Mouse (Mus musculus): ENCODE measurements around the gene Adgrv1. TPM values are rescaled to one million over a fixed set of nuclear protein-coding genes. Genes with fewer than 3 reads are reported as not detected.
"Not testable (repeated sequence)": the region's sequence is repeated elsewhere in the genome, so short reads cannot be mapped to it uniquely, and the experiment has no call there.

Gene Adgrv1
- polyA plus RNA-seq, 1 experiment from 2014 or later, result 10.9 TPM

DNA sequence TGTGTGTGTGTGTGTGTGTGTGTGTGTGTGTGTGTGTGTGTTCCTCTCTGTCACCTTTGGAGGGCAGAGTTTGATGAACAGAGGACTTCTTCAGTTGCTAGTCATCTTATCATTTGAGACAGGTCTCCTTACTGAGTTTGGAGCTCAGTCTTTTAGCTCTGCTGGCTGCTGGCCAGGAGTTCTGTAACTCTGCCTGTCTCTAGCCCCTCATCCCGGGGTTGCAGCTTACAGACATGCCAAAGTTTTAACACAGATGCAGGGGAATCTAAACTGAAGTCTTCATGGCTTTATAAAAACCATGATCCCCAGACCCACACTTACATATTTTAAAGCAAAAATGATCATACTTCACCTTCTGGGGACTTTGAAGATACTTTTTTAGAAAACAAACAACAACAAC, 338.8 kb downstream of the Adgrv1 start:
- H3K27me3 ChIP-seq (replicated peaks; ENCODE audit: low read depth, poor library complexity, severe bottlenecking), result no peaks in the 10 kb centered on the region
- no peaks in the 10 kb centered on the region for H3K9me3 ChIP-seq
- H3K4me1 ChIP-seq, result no peaks in the 10 kb centered on the region
- DNase-seq (ENCODE audit: low spot score), result no peak
- 75% methylated on average over 1 of the region's 1 CpGs for WGBS
- no peaks in the 10 kb centered on the region for H3K36me3 ChIP-seq (replicated peaks)
- H3K4me3 ChIP-seq, result no peak overlapping the region
- H3K27ac ChIP-seq (replicated peaks), result no peak overlapping the region

DNA sequence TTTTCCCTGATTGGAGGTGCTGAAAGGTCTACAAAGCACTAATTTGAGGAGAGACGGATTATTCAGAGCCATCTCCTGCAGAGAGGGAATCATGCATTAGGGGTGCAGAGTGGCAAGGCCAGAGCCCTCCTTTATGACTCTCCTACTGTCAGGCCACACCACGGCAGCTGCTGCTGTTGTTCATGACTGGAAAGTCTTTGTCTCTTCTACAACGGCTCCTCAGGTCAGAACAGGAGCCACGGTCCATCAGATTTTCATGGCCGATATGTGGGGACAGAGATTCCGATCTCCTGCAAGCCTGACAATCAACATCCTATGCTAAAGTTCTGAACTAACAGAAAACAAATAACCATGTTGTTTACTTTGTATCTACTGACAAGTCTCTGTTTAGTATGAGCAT, 350.8 kb downstream of the Adgrv1 start:
- Histone ChIP-seq H3K4me1 (no peaks in the 10 kb centered on the region), H3K9me3 (no peaks in the 10 kb centered on the region), H3K4me3 (no peak overlapping the region), H3K36me3 (replicated peaks) (peaks cover 3% of the 10 kb centered on the region; the same call in 1 of the 2 replicates), H3K27ac (replicated peaks) (no peak overlapping the region), H3K27me3 (replicated peaks; ENCODE audit: low read depth, poor library complexity, severe bottlenecking) (no peaks in the 10 kb centered on the region)
- WGBS, result 75% methylated on average over 6 of the region's 6 CpGs
- DNase-seq (ENCODE audit: low spot score), result no peak

GRCm38 (mm10) chr13:81280650-81281229, 352.2 kb downstream of the Adgrv1 start:
- 94% methylated on average over 1 of the region's 1 CpGs for WGBS
- Histone ChIP-seq H3K36me3 (replicated peaks) (peaks cover 3% of the 10 kb centered on the region; the same call in 1 of the 2 replicates), H3K4me3 (no peak overlapping the region), H3K4me1 (no peaks in the 10 kb centered on the region), H3K27ac (replicated peaks) (no peak overlapping the region), H3K9me3 (no peaks in the 10 kb centered on the region), H3K27me3 (replicated peaks; ENCODE audit: low read depth, poor library complexity, severe bottlenecking) (no peaks in the 10 kb centered on the region)
- no peak for DNase-seq (ENCODE audit: low spot score)

DNA sequence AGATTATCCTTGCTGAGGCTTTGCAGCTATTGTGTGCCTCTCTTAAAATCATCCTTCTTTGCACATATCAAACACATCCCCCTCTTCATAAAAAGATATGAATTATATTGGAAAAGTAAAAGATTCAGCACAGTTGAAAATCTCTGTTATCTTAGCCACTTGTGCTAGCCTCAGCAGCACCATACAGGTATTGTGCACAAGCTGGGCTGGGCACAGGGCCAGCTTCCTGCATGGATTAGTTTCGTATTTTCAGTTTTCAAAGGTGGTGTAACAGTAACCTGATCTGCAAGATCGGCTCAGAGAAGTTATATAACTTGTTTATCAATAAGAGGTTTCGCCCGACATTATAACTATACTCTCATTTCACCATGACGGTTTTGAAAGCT, 353.6 kb downstream of the Adgrv1 start:
- Histone ChIP-seq H3K4me3 (no peak overlapping the region), H3K27me3 (replicated peaks; ENCODE audit: low read depth, poor library complexity, severe bottlenecking) (no peaks in the 10 kb centered on the region), H3K36me3 (replicated peaks) (peaks cover 3% of the 10 kb centered on the region; the same call in 1 of the 2 replicates), H3K4me1 (no peaks in the 10 kb centered on the region), H3K27ac (replicated peaks) (no peak overlapping the region), H3K9me3 (no peaks in the 10 kb centered on the region)
- no peak for DNase-seq (ENCODE audit: low spot score)
- WGBS, result 82% methylated on average over 5 of the region's 5 CpGs

GRCm38 (mm10) chr13:81278669-81279350, 354.1 kb downstream of the Adgrv1 start:
- no peaks in the 10 kb centered on the region for H3K4me1 ChIP-seq
- peaks cover 3% of the 10 kb centered on the region; the same call in 1 of the 2 replicates for H3K36me3 ChIP-seq (replicated peaks)
- H3K27me3 ChIP-seq (replicated peaks; ENCODE audit: low read depth, poor library complexity, severe bottlenecking), result no peaks in the 10 kb centered on the region
- no peak overlapping the region for H3K27ac ChIP-seq (replicated peaks)
- DNase-seq (ENCODE audit: low spot score), result no peak
- H3K4me3 ChIP-seq, result no peak overlapping the region
- WGBS, result 92% methylated on average over 2 of the region's 2 CpGs
- H3K9me3 ChIP-seq, result no peaks in the 10 kb centered on the region

- H3K27ac ChIP-seq (replicated peaks), result no peak overlapping the region
- no peak for DNase-seq (ENCODE audit: low spot score)
- no peaks in the 10 kb centered on the region for H3K27me3 ChIP-seq (replicated peaks; ENCODE audit: low read depth, poor library complexity, severe bottlenecking)
- no peaks in the 10 kb centered on the region for H3K36me3 ChIP-seq (replicated peaks)
- 89% methylated on average over 1 of the region's 1 CpGs for WGBS
- no peak overlapping the region for H3K4me3 ChIP-seq
- no peaks in the 10 kb centered on the region for H3K9me3 ChIP-seq
- no peaks in the 10 kb centered on the region for H3K4me1 ChIP-seq
These were observed 359.1 kb downstream of the Adgrv1 start for GRCm38 (mm10) chr13:81273837-81274236.

DNA sequence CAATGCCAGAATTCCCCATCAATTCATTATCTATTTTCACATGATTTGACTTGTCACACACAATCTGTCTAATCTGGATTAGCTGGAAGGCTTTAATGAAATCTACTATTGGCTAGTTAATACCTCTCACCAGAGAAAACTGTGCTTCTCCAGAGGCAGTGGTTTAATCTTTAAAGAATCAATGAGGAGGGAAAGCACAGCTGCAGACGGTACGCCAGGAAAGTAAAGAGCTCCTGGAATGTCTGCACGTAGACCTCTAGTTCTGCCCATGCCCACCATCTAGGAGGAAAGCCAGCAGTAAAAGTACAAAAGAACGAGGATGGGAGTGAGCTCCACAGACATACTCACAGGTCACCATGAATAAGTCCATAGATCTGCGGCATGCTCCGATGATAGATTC, 362.6 kb downstream of the Adgrv1 start:
- Histone ChIP-seq H3K36me3 (replicated peaks) (no peaks in the 10 kb centered on the region), H3K27me3 (replicated peaks; ENCODE audit: low read depth, poor library complexity, severe bottlenecking) (no peaks in the 10 kb centered on the region), H3K27ac (replicated peaks) (no peak overlapping the region), H3K4me3 (no peak overlapping the region), H3K9me3 (no peaks in the 10 kb centered on the region), H3K4me1 (no peaks in the 10 kb centered on the region)
- WGBS, result 83% methylated on average over 6 of the region's 6 CpGs
- no peak for DNase-seq (ENCODE audit: low spot score)

DNA sequence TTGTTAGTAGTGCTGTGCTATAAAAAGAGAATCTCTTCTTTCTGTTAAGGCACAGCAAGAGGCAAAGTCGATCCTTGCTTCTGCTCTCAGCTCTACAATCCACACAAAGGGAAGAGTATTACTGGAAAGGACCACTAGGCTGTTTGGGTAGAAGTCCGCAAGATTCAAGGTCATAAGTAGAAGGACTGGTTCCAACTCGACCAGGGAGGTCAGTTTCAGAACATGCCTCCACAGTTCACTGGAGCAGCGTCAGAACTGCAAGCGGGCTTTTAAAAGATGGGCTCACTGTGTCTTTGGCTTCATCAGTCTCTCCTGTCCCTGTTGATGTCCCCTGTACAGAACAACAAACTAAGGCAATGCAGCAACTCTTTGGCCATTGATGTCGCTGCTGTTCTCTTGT, 363.9 kb downstream of the Adgrv1 start:
- H3K27ac ChIP-seq (replicated peaks), result no peak overlapping the region
- H3K4me3 ChIP-seq, result no peak overlapping the region
- no peaks in the 10 kb centered on the region for H3K4me1 ChIP-seq
- 85% methylated on average over 6 of the region's 6 CpGs for WGBS
- no peaks in the 10 kb centered on the region for H3K36me3 ChIP-seq (replicated peaks)
- H3K27me3 ChIP-seq (replicated peaks; ENCODE audit: low read depth, poor library complexity, severe bottlenecking), result no peaks in the 10 kb centered on the region
- no peak for DNase-seq (ENCODE audit: low spot score)
- no peaks in the 10 kb centered on the region for H3K9me3 ChIP-seq

GRCm38 (mm10) chr13:81267489-81267888, 365.5 kb downstream of the Adgrv1 start:
- WGBS, result 69% methylated on average over 4 of the region's 4 CpGs
- DNase-seq (ENCODE audit: low spot score); H3K4me1 ChIP-seq; H3K27ac ChIP-seq (replicated peaks); H3K9me3 ChIP-seq; H3K4me3 ChIP-seq; H3K36me3 ChIP-seq (replicated peaks); H3K27me3 ChIP-seq (replicated peaks; ENCODE audit: low read depth, poor library complexity, severe bottlenecking): not testable (repeated sequence)

DNA sequence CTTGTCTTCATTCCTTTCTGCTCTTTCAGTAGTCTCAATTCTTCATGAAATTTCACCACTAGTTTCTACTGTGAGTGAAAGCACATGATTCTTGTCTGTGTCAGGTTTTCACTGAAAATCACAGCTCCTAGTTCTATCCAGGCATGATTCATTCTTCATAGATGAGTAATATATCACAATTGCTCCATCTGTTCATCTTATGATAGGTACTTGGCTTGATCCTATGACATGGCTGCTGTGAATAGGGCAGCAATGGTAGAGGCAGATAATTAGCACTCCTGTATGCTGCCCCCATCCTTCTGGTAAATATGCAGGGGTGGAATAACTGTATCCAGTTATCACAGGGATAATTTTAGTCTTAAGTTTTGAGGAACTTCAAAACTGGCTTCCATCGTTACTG, 368.5 kb downstream of the Adgrv1 start:
- no peaks in the 10 kb centered on the region for H3K4me1 ChIP-seq
- no peak for DNase-seq (ENCODE audit: low spot score)
- H3K9me3 ChIP-seq, result no peaks in the 10 kb centered on the region
- H3K4me3 ChIP-seq, result no peak overlapping the region
- WGBS, result 90% methylated on average over 1 of the region's 1 CpGs
- H3K27me3 ChIP-seq (replicated peaks; ENCODE audit: low read depth, poor library complexity, severe bottlenecking), result no peaks in the 10 kb centered on the region
- no peaks in the 10 kb centered on the region for H3K36me3 ChIP-seq (replicated peaks)
- H3K27ac ChIP-seq (replicated peaks), result no peak overlapping the region

DNA sequence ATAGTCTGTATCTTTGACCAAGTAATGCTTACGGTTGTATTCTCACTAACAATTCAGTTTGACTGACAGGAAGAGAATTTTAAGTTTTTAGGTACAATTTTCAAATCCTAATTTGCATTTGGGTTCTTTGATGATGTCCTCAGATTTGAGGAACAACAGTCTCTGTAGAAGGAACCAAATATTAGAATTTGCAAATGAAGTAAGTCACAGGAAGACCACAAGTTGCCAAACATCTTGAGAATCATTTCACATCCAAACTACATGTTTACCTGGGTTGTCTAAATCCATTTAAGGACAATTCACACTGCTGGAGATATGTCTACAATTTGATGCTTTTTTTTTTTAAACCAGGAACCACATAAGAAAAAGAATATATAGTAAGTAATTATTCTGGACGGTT, 391.8 kb downstream of the Adgrv1 start:
- H3K36me3 ChIP-seq (replicated peaks), result no peaks in the 10 kb centered on the region
- no peak overlapping the region for H3K4me3 ChIP-seq
- H3K4me1 ChIP-seq, result no peaks in the 10 kb centered on the region
- no peaks in the 10 kb centered on the region for H3K27me3 ChIP-seq (replicated peaks; ENCODE audit: low read depth, poor library complexity, severe bottlenecking)
- 90% methylated on average over 2 of the region's 2 CpGs for WGBS
- no peaks in the 10 kb centered on the region for H3K9me3 ChIP-seq
- DNase-seq (ENCODE audit: low spot score), result no peak
- no peak overlapping the region for H3K27ac ChIP-seq (replicated peaks)

DNA sequence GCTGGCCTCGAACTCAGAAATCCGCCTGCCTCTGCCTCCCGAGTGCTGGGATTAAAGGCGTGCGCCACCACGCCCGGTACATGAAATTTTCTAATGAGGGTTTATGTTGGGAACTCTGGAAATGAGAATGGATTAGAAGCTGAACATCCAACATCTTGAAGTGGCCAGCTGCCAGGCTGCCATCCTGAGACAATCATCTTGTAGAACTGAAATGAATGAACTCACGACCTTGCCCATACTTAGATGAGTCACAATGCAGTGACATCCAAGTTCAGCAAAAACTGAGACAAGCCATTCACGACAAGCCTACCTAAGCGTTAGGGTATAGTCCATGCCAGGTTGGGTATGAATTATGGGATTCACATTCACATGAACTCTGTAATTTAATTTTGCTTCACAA, 393.1 kb downstream of the Adgrv1 start:
- Histone ChIP-seq H3K4me1 (no peaks in the 10 kb centered on the region), H3K4me3 (no peak overlapping the region), H3K9me3 (no peaks in the 10 kb centered on the region), H3K27me3 (replicated peaks; ENCODE audit: low read depth, poor library complexity, severe bottlenecking) (no peaks in the 10 kb centered on the region), H3K36me3 (replicated peaks) (no peaks in the 10 kb centered on the region), H3K27ac (replicated peaks) (no peak overlapping the region)
- DNase-seq (ENCODE audit: low spot score), result no peak
- 97% methylated on average over 10 of the region's 10 CpGs for WGBS

DNA sequence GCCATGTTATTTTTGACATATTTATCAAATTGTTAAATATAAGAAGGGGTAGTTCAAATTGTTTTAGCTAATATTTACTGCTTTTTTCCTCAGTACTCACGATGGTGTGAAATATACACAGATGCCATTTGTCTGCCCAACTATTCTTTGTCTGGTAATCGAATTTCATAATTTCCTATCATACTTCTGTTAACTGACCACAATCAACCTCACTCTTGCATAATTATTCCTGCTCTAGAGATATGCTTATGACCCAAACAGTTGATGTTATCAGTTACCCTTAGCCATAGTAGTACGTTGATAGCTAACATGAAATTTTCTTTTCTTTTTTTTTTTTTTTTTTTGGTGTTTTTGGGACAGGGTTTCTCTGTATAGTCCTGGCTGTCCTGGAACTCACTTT, 393.5 kb downstream of the Adgrv1 start:
- H3K27ac ChIP-seq (replicated peaks), result no peak overlapping the region
- no peaks in the 10 kb centered on the region for H3K4me1 ChIP-seq
- no peaks in the 10 kb centered on the region for H3K9me3 ChIP-seq
- DNase-seq (ENCODE audit: low spot score), result no peak
- H3K27me3 ChIP-seq (replicated peaks; ENCODE audit: low read depth, poor library complexity, severe bottlenecking), result no peaks in the 10 kb centered on the region
- 91% methylated on average over 3 of the region's 3 CpGs for WGBS
- no peaks in the 10 kb centered on the region for H3K36me3 ChIP-seq (replicated peaks)
- no peak overlapping the region for H3K4me3 ChIP-seq

Measured in embryonic facial prominence, embryonic 10.5 days (tissue).